Mouse (Mus musculus): ENCODE data around the gene Lyz1.

DNA sequence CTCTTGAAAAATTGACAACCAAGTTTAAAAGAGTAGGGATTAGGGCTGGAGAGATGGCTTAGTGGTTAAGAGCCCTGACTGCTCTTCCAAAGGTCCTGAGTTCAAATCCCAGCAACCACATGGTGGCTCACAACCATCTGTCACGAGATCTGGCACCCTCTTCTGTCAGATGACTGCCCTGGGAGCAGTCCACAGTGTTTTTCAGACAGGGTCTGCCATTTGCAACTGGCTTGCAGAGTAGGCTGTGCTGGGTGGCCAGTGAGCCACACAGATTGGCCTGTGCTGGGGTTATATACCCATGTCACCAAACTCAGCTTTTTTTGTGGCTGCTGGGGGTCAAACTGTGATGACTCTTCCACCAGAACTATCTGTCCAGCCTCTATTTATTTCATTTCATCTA, 12.7 kb downstream of the Lyz1 start:
- TF ChIP-seq CTCF (IDR thresholded peaks at IDR 0.05; ENCODE audit: low read depth) (no peak), EP300 (IDR thresholded peaks at IDR 0.05; ENCODE audit: low read depth) (no peak)
